Mouse (Mus musculus): ENCODE measurements around the gene Slbp.

GRCm38 (mm10) chr5:33674439-33674838, 22.1 kb upstream of the Slbp start:
- no peak for TF ChIP-seq CTCF (IDR thresholded peaks at IDR 0.05; ENCODE audit: extremely low read depth, insufficient read depth, insufficient read length, insufficient replicate concordance)
- TF ChIP-seq POLR2A (IDR thresholded peaks at IDR 0.05; ENCODE audit: low read depth, low read length), result no peak

All from spleen, adult 2 months (tissue).